Mouse (Mus musculus): ENCODE results near the gene Capn1. TPM values are rescaled to one million over a fixed set of nuclear protein-coding genes. Genes with fewer than 3 reads are reported as not detected.

The Capn1 gene
- total RNA-seq (2012; rRNA removed) (42.5 and 43.4 TPM in 2 replicates), polyA plus RNA-seq (2012; ENCODE audit: insufficient read depth in 1 of 2, insufficient read length in 2 of 2, low read depth in 1 of 2, low replicate concordance in 2 of 2, missing spikeins in 1 of 2) (10 to 100 TPM in 1 of 2 experiments, not detected in 1; 75.2 TPM)

DNA sequence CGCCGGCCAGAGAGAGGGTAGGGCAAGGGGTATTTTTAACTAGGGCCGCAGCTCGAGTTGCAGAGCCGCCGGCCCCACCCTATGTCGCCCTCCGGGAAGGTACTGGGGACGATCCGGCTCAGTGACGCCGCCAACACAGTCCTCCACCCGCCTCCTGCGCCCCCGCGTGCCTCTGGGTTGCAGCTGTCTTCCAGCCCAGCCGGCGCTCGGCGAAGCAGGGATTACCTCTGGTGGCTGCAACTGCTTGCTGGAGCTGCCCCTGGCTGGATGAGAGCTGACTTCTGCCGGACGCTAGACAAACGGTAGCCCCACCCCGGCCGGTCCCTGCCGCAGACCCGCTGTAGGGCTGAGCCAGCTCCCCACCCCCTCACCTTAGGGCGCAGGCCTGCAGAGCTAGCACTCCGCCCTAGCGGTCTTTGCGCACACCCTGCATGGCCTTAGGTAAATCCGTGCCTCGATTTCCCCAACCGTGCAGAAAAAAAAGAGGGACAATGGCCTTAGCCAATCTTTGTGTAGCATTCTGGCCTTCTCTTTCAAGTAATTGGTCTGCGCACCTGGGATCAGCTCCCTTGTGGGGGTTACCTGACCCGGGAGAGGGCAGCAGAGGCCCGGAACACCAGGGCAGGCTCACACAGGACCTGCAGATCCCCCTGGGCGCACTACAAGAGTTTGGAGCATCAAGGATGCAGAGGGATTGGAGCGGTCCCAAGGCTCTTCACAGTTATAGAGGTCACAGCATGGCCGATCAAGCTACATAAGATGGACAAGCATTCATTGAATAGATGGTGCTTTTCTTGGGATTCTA, at the start of gene Capn1:
Gene Capn1, minus strand, starts transcription at position 387 of the 805 bp plus-strand sequence.
- no peaks in the 10 kb centered on the region for H3K27me3 ChIP-seq (ENCODE audit: control insufficient read depth in 1 of 2, insufficient read depth in 2 of 2, low read length in 2 of 2)
- peak within 1 kb of the TSS; percentile 89 for H3K9ac ChIP-seq (ENCODE audit: control insufficient read depth, low read depth, low read length, poor library complexity, severe bottlenecking)
- no peak for DNase-seq (ENCODE audit: low read depth, low spot score)
- H3K4me1 ChIP-seq (ENCODE audit: control insufficient read depth in 1 of 2, insufficient read depth in 2 of 2, low read length in 2 of 2) = peaks cover 4 to 22% of the 10 kb centered on the region in 2 experiments; a peak in 3 of 4 replicates
- peak within 1 kb of the TSS; percentile 82 for H3K27ac ChIP-seq (ENCODE audit: control insufficient read depth, low read depth, low read length)
- peaks cover 10% of the 10 kb centered on the region for H3K79me2 ChIP-seq (ENCODE audit: control insufficient read depth, insufficient read depth, low read length, poor library complexity)
- no peaks in the 10 kb centered on the region for H3K9me3 ChIP-seq (replicated peaks; ENCODE audit: insufficient read depth, low read length)
- peaks cover 0 to 18% of the 10 kb centered on the region in 2 experiments; a peak in 2 of 4 replicates for H3K36me3 ChIP-seq (ENCODE audit: control insufficient read depth in 1 of 2, insufficient read depth in 2 of 2, low read length in 2 of 2)
- peak within 1 kb of the TSS; percentile 86 to 89 for H3K4me3 ChIP-seq (ENCODE audit: control insufficient read depth in 1 of 2, insufficient read depth in 1 of 2, low read depth in 2 of 2, low read length in 2 of 2)
- peak; percentile 53; the same call in 1 of the 2 replicates for TF ChIP-seq UBTF (IDR thresholded peaks at IDR 0.05; ENCODE audit: borderline replicate concordance, insufficient read depth, low read depth, low read length)
- TF ChIP-seq CHD2 (IDR thresholded peaks at IDR 0.05; ENCODE audit: low read length) = no peak
- peak; percentile 35; the same call in 1 of the 2 replicates for TF ChIP-seq NRF1 (IDR thresholded peaks at IDR 0.05; ENCODE audit: insufficient read depth, low read depth, low read length, poor library complexity, severe bottlenecking)
- TF ChIP-seq CTCF (IDR thresholded peaks at IDR 0.05 in 2 of 3, conservative IDR thresholded peaks at IDR 0.05 in 1 of 3; ENCODE audit: control insufficient read depth in 1 of 3, insufficient read depth in 1 of 3, low read depth in 2 of 3, low read length in 3 of 3, poor library complexity in 1 of 3, severe bottlenecking in 1 of 3) = peak in 2 of 3 experiments; percentile 26 to 40; a peak in 3 of 6 replicates
- 0 out of 2 replicates have a peak, but pooled peaks have one; percentile 9 for TF ChIP-seq MAZ (IDR thresholded peaks at IDR 0.05; ENCODE audit: low read depth, low read length)
- TF ChIP-seq SIN3A (IDR thresholded peaks at IDR 0.05; ENCODE audit: low read length) = no peak
- TF ChIP-seq RCOR1 (IDR thresholded peaks at IDR 0.05; ENCODE audit: low read depth, low read length) = 0 out of 2 replicates have a peak, but pooled peaks have one; percentile 3
- peak; percentile 6; the same call in 1 of the 2 replicates for TF ChIP-seq SMC3 (IDR thresholded peaks at IDR 0.05; ENCODE audit: low read depth, low read length)
- TF ChIP-seq ZKSCAN1 (IDR thresholded peaks at IDR 0.05; ENCODE audit: low read depth, low read length) = no peak
- TF ChIP-seq USF1 (IDR thresholded peaks at IDR 0.05; ENCODE audit: low read depth, low read length) = no peak

DNA sequence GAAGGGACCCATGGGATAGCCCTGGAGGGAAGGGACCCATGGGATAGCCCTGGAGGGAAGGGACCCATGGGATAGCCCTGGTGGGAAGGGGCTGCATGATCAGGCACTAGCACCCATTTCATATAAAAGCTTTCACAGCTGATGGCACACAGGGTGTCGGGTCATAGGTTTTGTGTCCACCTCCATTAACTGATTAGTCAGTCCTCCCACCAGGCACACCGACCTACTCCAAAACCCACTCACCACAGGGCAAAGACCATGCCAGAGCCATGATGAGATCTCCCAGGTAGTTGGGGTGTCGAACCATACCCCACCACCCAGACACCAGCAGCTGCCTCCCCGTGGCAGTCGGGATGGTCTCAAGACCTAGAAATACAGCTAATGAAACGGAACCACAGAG, 47.4 kb upstream of the Capn1 start:
- no peak overlapping the region for H3K4me3 ChIP-seq (ENCODE audit: control insufficient read depth in 1 of 2, insufficient read depth in 1 of 2, low read depth in 2 of 2, low read length in 2 of 2)
- no peak overlapping the region for H3K9ac ChIP-seq (ENCODE audit: control insufficient read depth, low read depth, low read length, poor library complexity, severe bottlenecking)
- H3K27ac ChIP-seq (ENCODE audit: control insufficient read depth, low read depth, low read length) = no peak overlapping the region

More for the DNA sequence above, 47.4 kb upstream of the Capn1 start:
- H3K9me3 ChIP-seq (replicated peaks; ENCODE audit: insufficient read depth, low read length) = no peaks in the 10 kb centered on the region
- peaks cover 27% of the 10 kb centered on the region for H3K79me2 ChIP-seq (ENCODE audit: control insufficient read depth, insufficient read depth, low read length, poor library complexity)
- H3K27me3 ChIP-seq (ENCODE audit: control insufficient read depth in 1 of 2, insufficient read depth in 2 of 2, low read length in 2 of 2) = no peaks in the 10 kb centered on the region
- no peak for DNase-seq (ENCODE audit: low read depth, low spot score)
- TF ChIP-seq MEF2A (IDR thresholded peaks at IDR 0.05; ENCODE audit: extremely low read depth, insufficient replicate concordance, low read depth, low read length, poor library complexity, severe bottlenecking) (no peak), TBP (IDR thresholded peaks at IDR 0.05; ENCODE audit: low read depth, low read length) (no peak), ELF1 (IDR thresholded peaks at IDR 0.05; ENCODE audit: low read depth, low read length) (no peak), RAD21 (IDR thresholded peaks at IDR 0.05; ENCODE audit: low read depth, low read length) (no peak), ZMIZ1 (IDR thresholded peaks at IDR 0.05; ENCODE audit: low read depth, low read length) (no peak), POLR2AphosphoS5 (IDR thresholded peaks at IDR 0.05; ENCODE audit: borderline replicate concordance, low read depth, low read length) (no peak), SIN3A (IDR thresholded peaks at IDR 0.05; ENCODE audit: low read length) (no peak), KAT2A (conservative IDR thresholded peaks at IDR 0.05; ENCODE audit: low read depth, low read length) (no peak), GABPA (IDR thresholded peaks at IDR 0.05; ENCODE audit: low read depth, low read length) (no peak), E2F4 (IDR thresholded peaks at IDR 0.05; ENCODE audit: borderline replicate concordance, low read depth, low read length) (no peak), ZNF384 (IDR thresholded peaks at IDR 0.05; ENCODE audit: low read depth, low read length) (no peak), MAZ (IDR thresholded peaks at IDR 0.05; ENCODE audit: low read depth, low read length) (no peak)
- peaks cover 3 to 12% of the 10 kb centered on the region in 2 experiments; a peak in 3 of 4 replicates for H3K36me3 ChIP-seq (ENCODE audit: control insufficient read depth in 1 of 2, insufficient read depth in 2 of 2, low read length in 2 of 2)
- peaks cover 0 to 17% of the 10 kb centered on the region in 2 experiments; a peak in 3 of 4 replicates for H3K4me1 ChIP-seq (ENCODE audit: control insufficient read depth in 1 of 2, insufficient read depth in 2 of 2, low read length in 2 of 2)

All from MEL (cell line).